Mouse (Mus musculus): ENCODE data around the gene Nup37. TPM values are rescaled to one million over a fixed set of nuclear protein-coding genes. Genes with fewer than 3 reads are reported as not detected.

Gene Nup37
- 26.2 and 29.1 TPM in 2 replicates for polyA plus RNA-seq (2014; fragmentation: Nextera tagmentation; extraction: Ambion mirVana)

GRCm38 (mm10) chr10:88146707-88147477 lies at the start of gene Nup37, which contains the start of gene Parpbp:
TSS of gene Nup37 (plus strand) at chr10:88146992.
TSS of gene Parpbp (minus strand) at chr10:88146941.
- peak within 1 kb of the TSS; percentile 84 for H3K9ac ChIP-seq
- H3K4me3 ChIP-seq (replicated peaks; ENCODE audit: low read length), result peak within 1 kb of the TSS; percentile 87
- H3K4me1 ChIP-seq (replicated peaks; ENCODE audit: control insufficient read depth, insufficient read depth, low read length), result peaks cover 9% of the 10 kb centered on the region
- peak within 1 kb of the TSS; percentile 39; the same call in 1 of the 2 replicates for H3K27ac ChIP-seq
- H3K9me3 ChIP-seq (ENCODE audit: control insufficient read depth, low read length), result no peaks in the 10 kb centered on the region
- ATAC-seq (ENCODE audit: low FRiP score), result peak; percentile 97
- 1% methylated on average over 53 of the region's 53 CpGs for whole genome bisulfite sequencing
- H3K4me2 ChIP-seq (replicated peaks), result peak within 1 kb of the TSS; percentile 80
- 0 out of 2 replicates have a peak, but pooled peaks cover 9% of the 10 kb centered on the region for H3K36me3 ChIP-seq (replicated peaks; ENCODE audit: control insufficient read depth, insufficient read depth)
- H3K27me3 ChIP-seq (ENCODE audit: control insufficient read depth, insufficient read depth, low read length), result no peaks in the 10 kb centered on the region
- peak; percentile 88 for DNase-seq (ENCODE audit: low spot score)

DNA sequence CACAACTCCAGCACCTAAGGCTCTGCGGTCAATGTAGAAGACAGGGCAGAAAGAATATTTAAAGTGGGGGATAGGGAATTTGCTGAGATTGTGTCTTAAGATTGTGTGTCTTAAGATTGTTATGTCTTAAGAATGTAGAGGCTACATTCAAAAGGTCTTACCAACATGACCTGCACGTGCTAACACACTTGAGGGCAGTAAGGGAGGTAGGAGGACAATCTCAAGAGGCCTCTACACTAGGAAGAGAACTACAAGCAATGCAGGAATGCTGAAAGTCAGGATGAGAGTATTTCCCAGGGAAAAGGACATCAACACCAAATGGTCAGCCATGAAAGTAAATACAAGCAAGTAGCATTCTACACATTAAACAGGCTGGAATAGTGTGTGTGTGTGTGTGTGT lies 40.6 kb upstream of the Nup37 start:
- no peak for DNase-seq (ENCODE audit: low spot score)
- Histone ChIP-seq H3K4me1 (replicated peaks; ENCODE audit: control insufficient read depth, insufficient read depth, low read length) (no peaks in the 10 kb centered on the region), H3K4me2 (replicated peaks) (no peak overlapping the region), H3K27me3 (ENCODE audit: control insufficient read depth, insufficient read depth, low read length) (no peaks in the 10 kb centered on the region), H3K9ac (no peak overlapping the region), H3K27ac (no peak overlapping the region), H3K36me3 (replicated peaks; ENCODE audit: control insufficient read depth, insufficient read depth) (no peaks in the 10 kb centered on the region), H3K4me3 (replicated peaks; ENCODE audit: low read length) (no peak overlapping the region), H3K9me3 (ENCODE audit: control insufficient read depth, low read length) (no peaks in the 10 kb centered on the region)
- no peak for ATAC-seq (ENCODE audit: low FRiP score)
- 96% methylated on average over 2 of the region's 2 CpGs for WGBS

DNA sequence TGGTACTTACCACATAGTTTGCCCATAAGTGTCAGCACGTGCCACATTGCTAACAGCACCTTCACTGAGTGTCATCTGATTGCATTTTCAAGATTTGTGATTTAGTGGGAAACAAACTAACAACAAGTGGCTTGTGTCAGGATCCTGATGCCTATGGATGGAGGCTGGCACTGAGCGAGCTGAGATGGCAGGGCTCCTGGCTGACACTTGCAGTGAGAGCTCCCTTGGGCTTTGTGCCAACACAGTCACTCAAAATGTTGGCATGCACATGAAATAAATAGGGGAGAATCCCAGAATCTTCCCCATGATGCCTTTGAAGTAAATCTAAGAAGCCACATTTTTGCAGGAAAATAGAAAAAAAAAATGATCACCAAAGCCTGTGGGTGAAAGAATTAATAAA lies 33.5 kb upstream of the Nup37 start:
- ATAC-seq (ENCODE audit: low FRiP score) (no peak), DNase-seq (ENCODE audit: low spot score) (no peak)
- H3K27ac ChIP-seq, result no peak overlapping the region
- no peaks in the 10 kb centered on the region for H3K27me3 ChIP-seq (ENCODE audit: control insufficient read depth, insufficient read depth, low read length)
- no peaks in the 10 kb centered on the region for H3K4me1 ChIP-seq (replicated peaks; ENCODE audit: control insufficient read depth, insufficient read depth, low read length)
- 82% methylated on average over 2 of the region's 2 CpGs for WGBS
- no peak overlapping the region for H3K4me3 ChIP-seq (replicated peaks; ENCODE audit: low read length)
- no peaks in the 10 kb centered on the region for H3K36me3 ChIP-seq (replicated peaks; ENCODE audit: control insufficient read depth, insufficient read depth)
- no peaks in the 10 kb centered on the region for H3K9me3 ChIP-seq (ENCODE audit: control insufficient read depth, low read length)
- no peak overlapping the region for H3K4me2 ChIP-seq (replicated peaks)
- H3K9ac ChIP-seq, result no peak overlapping the region

DNA sequence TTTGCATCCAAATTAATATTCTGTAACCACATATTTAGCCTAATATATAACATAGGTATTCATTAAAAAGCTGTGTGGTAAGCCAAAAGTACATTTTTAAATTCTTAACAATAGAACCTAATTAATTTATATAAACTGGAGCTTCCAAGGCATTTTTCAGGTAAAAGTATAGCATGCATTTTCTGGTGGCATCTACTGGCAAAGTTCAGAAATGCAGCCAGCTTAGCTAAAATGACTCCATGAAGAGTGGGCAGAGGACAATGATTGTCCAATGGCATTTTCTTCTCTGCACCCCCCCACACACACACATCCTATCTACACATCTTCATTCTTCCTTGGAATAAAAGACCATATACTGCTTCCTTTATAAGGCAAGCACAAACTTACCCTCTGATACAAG lies 27.1 kb upstream of the Nup37 start:
- H3K9me3 ChIP-seq (ENCODE audit: control insufficient read depth, low read length), result no peaks in the 10 kb centered on the region
- H3K4me2 ChIP-seq (replicated peaks), result no peak overlapping the region
- H3K4me1 ChIP-seq (replicated peaks; ENCODE audit: control insufficient read depth, insufficient read depth, low read length), result no peaks in the 10 kb centered on the region
- H3K36me3 ChIP-seq (replicated peaks; ENCODE audit: control insufficient read depth, insufficient read depth), result no peaks in the 10 kb centered on the region
- no peaks in the 10 kb centered on the region for H3K27me3 ChIP-seq (ENCODE audit: control insufficient read depth, insufficient read depth, low read length)
- DNase-seq (ENCODE audit: low spot score) (peak; percentile 59), ATAC-seq (ENCODE audit: low FRiP score) (no peak)
- H3K4me3 ChIP-seq (replicated peaks; ENCODE audit: low read length), result no peak overlapping the region
- no peak overlapping the region for H3K9ac ChIP-seq
- H3K27ac ChIP-seq, result no peak overlapping the region

- H3K9ac ChIP-seq, result no peak overlapping the region
- no peak overlapping the region for H3K27ac ChIP-seq
- H3K9me3 ChIP-seq (ENCODE audit: control insufficient read depth, low read length), result no peaks in the 10 kb centered on the region
- H3K4me1 ChIP-seq (replicated peaks; ENCODE audit: control insufficient read depth, insufficient read depth, low read length), result no peaks in the 10 kb centered on the region
- H3K27me3 ChIP-seq (ENCODE audit: control insufficient read depth, insufficient read depth, low read length), result no peaks in the 10 kb centered on the region
- no peaks in the 10 kb centered on the region for H3K36me3 ChIP-seq (replicated peaks; ENCODE audit: control insufficient read depth, insufficient read depth)
- H3K4me2 ChIP-seq (replicated peaks), result no peak overlapping the region
- ATAC-seq (ENCODE audit: low FRiP score), result no peak
- WGBS, result 96% methylated on average over 16 of the region's 16 CpGs
- H3K4me3 ChIP-seq (replicated peaks; ENCODE audit: low read length), result no peak overlapping the region
- DNase-seq (ENCODE audit: low spot score), result no peak
Measured at GRCm38 (mm10) chr10:88135630-88136029, 11.2 kb upstream of the Nup37 start.

GRCm38 (mm10) chr10:88146187-88146586 lies 605 bp upstream of the Nup37 start:
- Histone ChIP-seq H3K27ac (no peak overlapping the region), H3K9ac (peak overlapping the region; percentile 84), H3K27me3 (ENCODE audit: control insufficient read depth, insufficient read depth, low read length) (no peaks in the 10 kb centered on the region), H3K4me2 (replicated peaks) (peak overlapping the region; percentile 80), H3K9me3 (ENCODE audit: control insufficient read depth, low read length) (no peaks in the 10 kb centered on the region), H3K4me3 (replicated peaks; ENCODE audit: low read length) (peak overlapping the region; percentile 87), H3K4me1 (replicated peaks; ENCODE audit: control insufficient read depth, insufficient read depth, low read length) (peaks cover 9% of the 10 kb centered on the region), H3K36me3 (replicated peaks; ENCODE audit: control insufficient read depth, insufficient read depth) (0 out of 2 replicates have a peak, but pooled peaks cover 9% of the 10 kb centered on the region)
- 21% methylated on average over 7 of the region's 7 CpGs for WGBS
- ATAC-seq (ENCODE audit: low FRiP score), result peak; percentile 38
- DNase-seq (ENCODE audit: low spot score), result no peak

- H3K9me3 ChIP-seq (ENCODE audit: control insufficient read depth, low read length), result no peaks in the 10 kb centered on the region
Measured at GRCm38 (mm10) chr10:88150381-88150780, 3.6 kb downstream of the Nup37 start.

GRCm38 (mm10) chr10:88151658-88152057 lies 4.9 kb downstream of the Nup37 start:
- no peak overlapping the region for H3K9ac ChIP-seq
- no peak overlapping the region for H3K27ac ChIP-seq
- H3K36me3 ChIP-seq (replicated peaks; ENCODE audit: control insufficient read depth, insufficient read depth), result peaks cover 32% of the 10 kb centered on the region
- no peak for DNase-seq (ENCODE audit: low spot score)
- ATAC-seq (ENCODE audit: low FRiP score), result no peak
- 93% methylated on average over 6 of the region's 6 CpGs for WGBS
- no peak overlapping the region for H3K4me2 ChIP-seq (replicated peaks)
- no peaks in the 10 kb centered on the region for H3K27me3 ChIP-seq (ENCODE audit: control insufficient read depth, insufficient read depth, low read length)
- no peaks in the 10 kb centered on the region for H3K9me3 ChIP-seq (ENCODE audit: control insufficient read depth, low read length)
- peaks cover 6% of the 10 kb centered on the region for H3K4me1 ChIP-seq (replicated peaks; ENCODE audit: control insufficient read depth, insufficient read depth, low read length)
- H3K4me3 ChIP-seq (replicated peaks; ENCODE audit: low read length), result no peak overlapping the region

More at GRCm38 (mm10) chr10:88150381-88150780, 3.6 kb downstream of the Nup37 start:
- Histone ChIP-seq H3K4me2 (replicated peaks) (no peak overlapping the region), H3K4me3 (replicated peaks; ENCODE audit: low read length) (no peak overlapping the region), H3K27ac (no peak overlapping the region), H3K27me3 (ENCODE audit: control insufficient read depth, insufficient read depth, low read length) (no peaks in the 10 kb centered on the region), H3K9ac (no peak overlapping the region), H3K4me1 (replicated peaks; ENCODE audit: control insufficient read depth, insufficient read depth, low read length) (peaks cover 9% of the 10 kb centered on the region), H3K36me3 (replicated peaks; ENCODE audit: control insufficient read depth, insufficient read depth) (peaks cover 30% of the 10 kb centered on the region)
- 94% methylated on average over 4 of the region's 4 CpGs for WGBS
- DNase-seq (ENCODE audit: low spot score) (no peak), ATAC-seq (ENCODE audit: low FRiP score) (no peak)

GRCm38 (mm10) chr10:88162096-88162495 lies 15.3 kb downstream of the Nup37 start:
- no peak for DNase-seq (ENCODE audit: low spot score)
- H3K4me1 ChIP-seq (replicated peaks; ENCODE audit: control insufficient read depth, insufficient read depth, low read length), result no peaks in the 10 kb centered on the region
- 95% methylated on average over 2 of the region's 2 CpGs for WGBS

More at GRCm38 (mm10) chr10:88162096-88162495, 15.3 kb downstream of the Nup37 start:
- Histone ChIP-seq H3K27ac (no peak overlapping the region), H3K36me3 (replicated peaks; ENCODE audit: control insufficient read depth, insufficient read depth) (peaks cover 27% of the 10 kb centered on the region), H3K9ac (no peak overlapping the region), H3K4me3 (replicated peaks; ENCODE audit: low read length) (no peak overlapping the region), H3K27me3 (ENCODE audit: control insufficient read depth, insufficient read depth, low read length) (no peaks in the 10 kb centered on the region), H3K4me2 (replicated peaks) (no peak overlapping the region), H3K9me3 (ENCODE audit: control insufficient read depth, low read length) (no peaks in the 10 kb centered on the region)
- ATAC-seq (ENCODE audit: low FRiP score), result no peak

Data from hindbrain, embryonic 14.5 days (tissue).